Mouse (Mus musculus): ENCODE measurements at regions not wholly inside any gene's neighbourhood (a gene's known extent, or its start where the extent isn't known, plus 50 kb on each side); places are given as distances from the start of the nearest gene placed in this dataset.

DNA sequence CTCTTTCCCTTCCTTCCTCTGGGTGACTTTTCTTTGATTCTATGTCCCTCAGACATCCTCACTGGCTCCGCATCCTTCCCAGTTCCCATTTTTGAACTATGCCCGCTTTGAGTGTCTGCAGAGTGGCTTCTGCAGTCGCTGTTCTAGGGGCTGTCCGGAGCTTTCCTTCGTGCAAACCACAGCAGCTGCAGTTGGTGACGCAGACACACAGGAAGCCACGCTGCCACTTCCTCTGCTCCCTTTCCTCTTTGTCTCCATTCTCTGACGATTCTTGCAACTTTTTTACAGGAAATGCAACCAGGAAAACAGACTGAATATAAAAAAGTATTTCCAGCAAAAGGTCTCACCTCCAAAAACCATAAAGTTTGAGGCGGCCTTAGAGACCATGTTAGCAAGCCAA lies 191.0 kb upstream of the Tgfbr2 start:
- TF ChIP-seq CTCF (IDR thresholded peaks at IDR 0.05; ENCODE audit: extremely low read depth, insufficient read depth, insufficient read length, insufficient replicate concordance) (no peak), POLR2A (IDR thresholded peaks at IDR 0.05; ENCODE audit: low read depth, low read length) (peak; percentile 29)

Data from spleen, adult 2 months (tissue).